Mouse (Mus musculus) intestine, embryonic 15.5 days (tissue): Measurements from ENCODE around the gene Ctu1. TPM values are rescaled to one million over a fixed set of nuclear protein-coding genes. Genes with fewer than 3 reads are reported as not detected.
"Not testable (repeated sequence)": the region's sequence is repeated elsewhere in the genome, so short reads cannot be mapped to it uniquely, and the experiment has no call there.

ENCODE experiments used
- ATAC-seq: fragments of 200-750 bp; cut with Nextera tagmentation; 2 replicates; pipeline ENCODE4 v1.8.0; 2017; ENCODE audit warnings: moderate TSS enrichment, moderate library complexity
- H3K27ac ChIP-seq: fragments of 300-500 bp; sonication (generic); 2 replicates; pipeline ENCODE4 v1.5.1; 2015; ENCODE audit warnings: mild to moderate bottlenecking, inconsistent platforms
- H3K27me3 ChIP-seq: fragments of 300-500 bp; sonication (generic); replicated peaks from 2 replicates; pipeline ENCODE4 v1.6.1; 2015; ENCODE audit warnings: inconsistent platforms
- H3K36me3 ChIP-seq: fragments of 300-500 bp; sonication (generic); 2 replicates; pipeline ENCODE4 v1.6.1; 2015; ENCODE audit warnings: inconsistent platforms
- H3K4me1 ChIP-seq: fragments of 300-500 bp; sonication (generic); replicated peaks from 2 replicates; pipeline ENCODE4 v1.6.1; 2015; ENCODE audit warnings: inconsistent platforms
- H3K4me2 ChIP-seq: fragments of 300-500 bp; sonication (generic); replicated peaks from 2 replicates; pipeline ENCODE4 v1.6.1; 2015; ENCODE audit warnings: mild to moderate bottlenecking, inconsistent platforms
- H3K4me3 ChIP-seq: fragments of 300-500 bp; sonication (generic); replicated peaks from 2 replicates; pipeline ENCODE4 v1.5.1; 2015; ENCODE audit warnings: inconsistent platforms
- H3K9ac ChIP-seq: fragments of 300-500 bp; sonication (generic); 2 replicates; pipeline ENCODE4 v1.6.1; 2015; ENCODE audit warnings: inconsistent platforms
- H3K9me3 ChIP-seq: fragments of 300-500 bp; sonication (generic); 2 replicates; pipeline ENCODE4 v1.6.1; 2016; ENCODE audit warnings: inconsistent platforms
- WGBS: fragments of 180-500 bp; shearing (Covaris S2); methylation state at CpG from one replicate; pipeline ENCODE4 v1.1.7; 2015; 5-methylcytosine and 5-hydroxymethylcytosine counted together
- polyA plus RNA-seq: library from polyadenylated mRNA; unstranded; fragments of >200 nt; fragmentation: Nextera tagmentation; extraction: Ambion mirVana; gene quantifications from 2 replicates; pipeline ENCODE4 v1.2.1, GENCODE M21; 2015

Gene Ctu1
- polyA plus RNA-seq, 1 experiment from 2014 or later = 12.7 TPM

GRCm38 (mm10) chr7:43654519-43654918 is 17.3 kb upstream of the Ctu1 start:
- H3K9me3 ChIP-seq = no peaks in the 10 kb centered on the region
- ATAC-seq = no peak
- no peak overlapping the region for H3K4me2 ChIP-seq
- H3K36me3 ChIP-seq = no peaks in the 10 kb centered on the region
- 70% methylated on average over 3 of the region's 3 CpGs for WGBS
- no peak overlapping the region for H3K27ac ChIP-seq
- no peak overlapping the region for H3K9ac ChIP-seq
- no peaks in the 10 kb centered on the region for H3K27me3 ChIP-seq
- H3K4me1 ChIP-seq = no peaks in the 10 kb centered on the region
- no peak overlapping the region for H3K4me3 ChIP-seq

- no peak for ATAC-seq
- Histone ChIP-seq H3K4me3 (no peak overlapping the region), H3K27me3 (no peaks in the 10 kb centered on the region), H3K4me2 (no peak overlapping the region), H3K27ac (no peak overlapping the region), H3K36me3 (no peaks in the 10 kb centered on the region), H3K9me3 (no peaks in the 10 kb centered on the region), H3K9ac (no peak overlapping the region), H3K4me1 (no peaks in the 10 kb centered on the region)
- 61% methylated on average over 6 of the region's 6 CpGs for WGBS
Measured at GRCm38 (mm10) chr7:43656232-43656631, 15.6 kb upstream of the Ctu1 start.

- no peak for ATAC-seq
- H3K4me2 ChIP-seq = no peak within 1 kb of the TSS
- no peaks in the 10 kb centered on the region for H3K4me1 ChIP-seq
- no peaks in the 10 kb centered on the region for H3K27me3 ChIP-seq
- 84% methylated on average over 1 of the region's 1 CpGs for WGBS
- no peak within 1 kb of the TSS for H3K27ac ChIP-seq
- no peaks in the 10 kb centered on the region for H3K9me3 ChIP-seq
- no peaks in the 10 kb centered on the region for H3K36me3 ChIP-seq
- H3K4me3 ChIP-seq = no peak within 1 kb of the TSS
- H3K9ac ChIP-seq = no peak within 1 kb of the TSS
Measured at GRCm38 (mm10) chr7:43660002-43660401, 11.8 kb upstream of the Ctu1 start, which contains the start of gene Siglece. TSS of gene Siglece (minus strand) at chr7:43660161.

GRCm38 (mm10) chr7:43662804-43663203 is 9.0 kb upstream of the Ctu1 start:
- Histone ChIP-seq H3K27me3 (no peaks in the 10 kb centered on the region), H3K36me3 (no peaks in the 10 kb centered on the region), H3K4me2 (no peak overlapping the region), H3K4me1 (no peaks in the 10 kb centered on the region), H3K9ac (no peak overlapping the region), H3K9me3 (no peaks in the 10 kb centered on the region), H3K27ac (no peak overlapping the region), H3K4me3 (no peak overlapping the region)
- ATAC-seq = no peak
- WGBS = 88% methylated on average over 1 of the region's 1 CpGs

GRCm38 (mm10) chr7:43667221-43667620 is 4.6 kb upstream of the Ctu1 start:
- not testable (repeated sequence) for H3K9me3 ChIP-seq, H3K4me3 ChIP-seq, H3K4me2 ChIP-seq, H3K4me1 ChIP-seq, H3K9ac ChIP-seq, H3K36me3 ChIP-seq, H3K27me3 ChIP-seq, ATAC-seq, H3K27ac ChIP-seq
- 86% methylated on average over 4 of the region's 4 CpGs for WGBS

- 20% methylated on average over 3 of the region's 3 CpGs for WGBS
- H3K4me3 ChIP-seq = no peak overlapping the region
- no peak overlapping the region for H3K9ac ChIP-seq
Measured at GRCm38 (mm10) chr7:43668582-43668981, 3.2 kb upstream of the Ctu1 start.

GRCm38 (mm10) chr7:43671064-43671808 is 580 bp upstream of the Ctu1 start:
- ATAC-seq = peak; percentile 44
- peak overlapping the region; percentile 64 for H3K4me3 ChIP-seq
- peaks cover 7% of the 10 kb centered on the region for H3K4me1 ChIP-seq
- peak overlapping the region; percentile 70 for H3K4me2 ChIP-seq
- peak overlapping the region; percentile 44; the same call in 1 of the 2 replicates for H3K27ac ChIP-seq
- WGBS = 65% methylated on average over 11 of the region's 11 CpGs
- H3K27me3 ChIP-seq = no peaks in the 10 kb centered on the region
- H3K9me3 ChIP-seq = no peaks in the 10 kb centered on the region
- peak overlapping the region; percentile 31; the same call in 1 of the 2 replicates for H3K9ac ChIP-seq
- peaks cover 22% of the 10 kb centered on the region for H3K36me3 ChIP-seq

More at GRCm38 (mm10) chr7:43668582-43668981, 3.2 kb upstream of the Ctu1 start:
- Histone ChIP-seq H3K27me3 (no peaks in the 10 kb centered on the region), H3K4me2 (no peak overlapping the region), H3K36me3 (no peaks in the 10 kb centered on the region), H3K27ac (no peak overlapping the region), H3K4me1 (peaks cover 7% of the 10 kb centered on the region), H3K9me3 (no peaks in the 10 kb centered on the region)
- ATAC-seq = no peak

- ATAC-seq = peak; percentile 3; the same call in 1 of the 2 replicates
- Histone ChIP-seq H3K4me2 (peak overlapping the region; percentile 70), H3K4me3 (peak overlapping the region; percentile 64), H3K27me3 (no peaks in the 10 kb centered on the region), H3K36me3 (peaks cover 36% of the 10 kb centered on the region), H3K9me3 (no peaks in the 10 kb centered on the region), H3K27ac (0 out of 2 replicates have a peak overlapping the region, but pooled peaks have one; percentile 3), H3K9ac (peak overlapping the region; percentile 67), H3K4me1 (peaks cover 7% of the 10 kb centered on the region)
- WGBS = 10% methylated on average over 10 of the region's 10 CpGs
Measured at GRCm38 (mm10) chr7:43672581-43673260, 905 bp downstream of the Ctu1 start.

- ATAC-seq = no peak
- Histone ChIP-seq H3K36me3 (peaks cover 36% of the 10 kb centered on the region), H3K27me3 (no peaks in the 10 kb centered on the region), H3K27ac (no peak overlapping the region), H3K9ac (no peak overlapping the region), H3K4me3 (no peak overlapping the region), H3K4me2 (no peak overlapping the region), H3K9me3 (no peaks in the 10 kb centered on the region), H3K4me1 (peaks cover 7% of the 10 kb centered on the region)
- 92% methylated on average over 32 of the region's 32 CpGs for WGBS
Measured at GRCm38 (mm10) chr7:43675091-43675490, 3.3 kb downstream of the Ctu1 start.

- no peak overlapping the region for H3K27ac ChIP-seq
- no peaks in the 10 kb centered on the region for H3K9me3 ChIP-seq
- H3K9ac ChIP-seq = no peak overlapping the region
- no peaks in the 10 kb centered on the region for H3K27me3 ChIP-seq
- H3K4me1 ChIP-seq = no peaks in the 10 kb centered on the region
- no peak overlapping the region for H3K4me2 ChIP-seq
- H3K36me3 ChIP-seq = peaks cover 36% of the 10 kb centered on the region
- H3K4me3 ChIP-seq = no peak overlapping the region
- ATAC-seq = no peak
Measured at GRCm38 (mm10) chr7:43678517-43678916, 6.7 kb downstream of the Ctu1 start.

GRCm38 (mm10) chr7:43680960-43681359 is 9.1 kb downstream of the Ctu1 start:
- H3K27me3 ChIP-seq = no peaks in the 10 kb centered on the region
- H3K27ac ChIP-seq = no peak overlapping the region
- ATAC-seq = peak; percentile 47; the same call in 1 of the 2 replicates
- H3K4me3 ChIP-seq = no peak overlapping the region
- WGBS = 24% methylated on average over 5 of the region's 5 CpGs
- H3K36me3 ChIP-seq = peaks cover 18% of the 10 kb centered on the region
- no peak overlapping the region for H3K9ac ChIP-seq
- H3K9me3 ChIP-seq = no peaks in the 10 kb centered on the region
- H3K4me1 ChIP-seq = no peaks in the 10 kb centered on the region
- H3K4me2 ChIP-seq = no peak overlapping the region

- not testable (repeated sequence) for H3K36me3 ChIP-seq, H3K9ac ChIP-seq, H3K27me3 ChIP-seq, H3K4me1 ChIP-seq, H3K27ac ChIP-seq, H3K4me3 ChIP-seq, H3K9me3 ChIP-seq, H3K4me2 ChIP-seq, ATAC-seq
- WGBS = 0% methylated on average over 1 of the region's 1 CpGs
Measured at GRCm38 (mm10) chr7:43682511-43682910, 10.7 kb downstream of the Ctu1 start.
